Mouse (Mus musculus): Measurements from ENCODE around the gene Mipol1.
A peak's percentile ranks its signal among the peaks of the same experiment; 100 is the strongest.

Mipol1 gene

GRCm38 (mm10) chr12:57515702-57516377, 285.6 kb downstream of the Mipol1 start:
- no peak for DNase-seq (ENCODE audit: low spot score in 2 of 2)

- DNase-seq (ENCODE audit: low spot score in 2 of 2), result no peak
Observed at GRCm38 (mm10) chr12:57528335-57528734, 298.1 kb downstream of the Mipol1 start.

GRCm38 (mm10) chr12:57530474-57530873, 300.2 kb downstream of the Mipol1 start:
- no peak for DNase-seq (ENCODE audit: low spot score in 2 of 2)

GRCm38 (mm10) chr12:57534517-57534878, 304.3 kb downstream of the Mipol1 start:
- DNase-seq (ENCODE audit: low spot score in 2 of 2), result no peak

- no peak for DNase-seq (ENCODE audit: low spot score in 2 of 2)
Observed at GRCm38 (mm10) chr12:57534879-57535611, 304.8 kb downstream of the Mipol1 start.

GRCm38 (mm10) chr12:57536056-57536908, 306.1 kb downstream of the Mipol1 start:
- DNase-seq (ENCODE audit: low spot score in 2 of 2), result no peak

- no peak for DNase-seq (ENCODE audit: low spot score in 2 of 2)
Observed at GRCm38 (mm10) chr12:57536909-57537670, 306.9 kb downstream of the Mipol1 start.

- peak in 1 of 2 experiments; percentile 6 for DNase-seq (ENCODE audit: low spot score in 2 of 2)
Observed at GRCm38 (mm10) chr12:57537791-57538587, 307.8 kb downstream of the Mipol1 start.

GRCm38 (mm10) chr12:57538588-57539550, 308.6 kb downstream of the Mipol1 start:
- peak in 1 of 2 experiments; percentile 26 for DNase-seq (ENCODE audit: low spot score in 2 of 2)

GRCm38 (mm10) chr12:57539551-57539985, 309.3 kb downstream of the Mipol1 start:
- peak in 1 of 2 experiments; percentile 19 for DNase-seq (ENCODE audit: low spot score in 2 of 2)

- DNase-seq (ENCODE audit: low spot score in 2 of 2), result peak in 1 of 2 experiments; percentile 3
Observed at GRCm38 (mm10) chr12:57541118-57541517, 310.9 kb downstream of the Mipol1 start.

GRCm38 (mm10) chr12:57541931-57542745, 311.9 kb downstream of the Mipol1 start:
- peak in 1 of 2 experiments; percentile 18 for DNase-seq (ENCODE audit: low spot score in 2 of 2)

GRCm38 (mm10) chr12:57542746-57543626, 312.8 kb downstream of the Mipol1 start:
- no peak for DNase-seq (ENCODE audit: low spot score in 2 of 2)

- no peak for DNase-seq (ENCODE audit: low spot score in 2 of 2)
Observed at GRCm38 (mm10) chr12:57543627-57543991, 313.4 kb downstream of the Mipol1 start.

GRCm38 (mm10) chr12:57544641-57545370, 314.6 kb downstream of the Mipol1 start:
- peak in 1 of 2 experiments; percentile 63 for DNase-seq (ENCODE audit: low spot score in 2 of 2)

- peak in 1 of 2 experiments; percentile 13 for DNase-seq (ENCODE audit: low spot score in 2 of 2)
Observed at GRCm38 (mm10) chr12:57545371-57546241, 315.4 kb downstream of the Mipol1 start.
